Mouse (Mus musculus): ENCODE results near the gene Tcf15.

The Tcf15 gene

GRCm38 (mm10) chr2:152143279-152144157, at the start of gene Tcf15:
TSS of gene Tcf15 (plus strand) at chr2:152143561.
- DNase-seq: no peak

- no peak for DNase-seq
Measured at GRCm38 (mm10) chr2:152094856-152095545, 48.4 kb upstream of the Tcf15 start.

- no peak for DNase-seq
Measured at GRCm38 (mm10) chr2:152096922-152097321, 46.4 kb upstream of the Tcf15 start.

GRCm38 (mm10) chr2:152097916-152098315, 45.4 kb upstream of the Tcf15 start:
- DNase-seq: no peak

GRCm38 (mm10) chr2:152099538-152099937, 43.8 kb upstream of the Tcf15 start:
- DNase-seq: no peak

- no peak for DNase-seq
Measured at GRCm38 (mm10) chr2:152101761-152102160, 41.6 kb upstream of the Tcf15 start.

- DNase-seq: no peak
Measured at GRCm38 (mm10) chr2:152102369-152102768, 41.0 kb upstream of the Tcf15 start.

- no peak for DNase-seq
Measured at GRCm38 (mm10) chr2:152104711-152105317, 38.5 kb upstream of the Tcf15 start.

- peak; percentile 95 for DNase-seq
Measured at GRCm38 (mm10) chr2:152105318-152106224, 37.8 kb upstream of the Tcf15 start, which contains the start of gene Srxn1. TSS of gene Srxn1 (plus strand) at chr2:152105516.

- no peak for DNase-seq
Measured at GRCm38 (mm10) chr2:152106225-152106595, 37.2 kb upstream of the Tcf15 start.

GRCm38 (mm10) chr2:152106597-152106996, 36.8 kb upstream of the Tcf15 start:
- DNase-seq: no peak

GRCm38 (mm10) chr2:152108702-152109101, 34.7 kb upstream of the Tcf15 start:
- no peak for DNase-seq

GRCm38 (mm10) chr2:152109386-152109785, 34.0 kb upstream of the Tcf15 start:
- no peak for DNase-seq

- no peak for DNase-seq
Measured at GRCm38 (mm10) chr2:152111311-152111710, 32.0 kb upstream of the Tcf15 start.

GRCm38 (mm10) chr2:152111920-152112319, 31.4 kb upstream of the Tcf15 start:
- DNase-seq: peak; percentile 92

GRCm38 (mm10) chr2:152112490-152112889, 30.9 kb upstream of the Tcf15 start:
- DNase-seq: no peak

GRCm38 (mm10) chr2:152112970-152113369, 30.4 kb upstream of the Tcf15 start:
- DNase-seq: no peak

GRCm38 (mm10) chr2:152114057-152114975, 29.0 kb upstream of the Tcf15 start:
- no peak for DNase-seq

GRCm38 (mm10) chr2:152117694-152118093, 25.7 kb upstream of the Tcf15 start:
- DNase-seq: no peak

GRCm38 (mm10) chr2:152119228-152119865, 24.0 kb upstream of the Tcf15 start:
- no peak for DNase-seq

- DNase-seq: no peak
Measured at GRCm38 (mm10) chr2:152122896-152123295, 20.5 kb upstream of the Tcf15 start.

Measured in cerebellum, adult 9-10 months (tissue).